Mouse (Mus musculus) lung, postnatal 0 days (tissue): ENCODE measurements around the gene Asf1a.

Experiments used
- CTCF ChIP-seq: IDR thresholded peaks from 2 replicates; pipeline ENCODE4 v1.5.1; 2016; ENCODE audit warnings: antibody characterized with exemption, mild to moderate bottlenecking
- EP300 ChIP-seq: IDR thresholded peaks from 2 replicates; pipeline ENCODE4 v1.6.1; 2016; ENCODE audit warnings: antibody characterized with exemption, mild to moderate bottlenecking, control low read depth

- TF ChIP-seq CTCF (no peak), EP300 (no peak)
Measured at GRCm38 (mm10) chr10:53581087-53581486, 15.5 kb upstream of the Asf1a start.
